Mouse (Mus musculus) brain, adult 2 months (tissue): Measurements from ENCODE around the gene Hnrnpul1.
"Not testable (repeated sequence)": the region's sequence is repeated elsewhere in the genome, so short reads cannot be mapped to it uniquely, and the experiment has no call there.

Experiments
- DNase-seq: peaks from one replicate; pipeline ENCODE4 v3.0.0; 2011; ENCODE audit warnings: low read depth, low spot score

The Hnrnpul1 gene

DNA sequence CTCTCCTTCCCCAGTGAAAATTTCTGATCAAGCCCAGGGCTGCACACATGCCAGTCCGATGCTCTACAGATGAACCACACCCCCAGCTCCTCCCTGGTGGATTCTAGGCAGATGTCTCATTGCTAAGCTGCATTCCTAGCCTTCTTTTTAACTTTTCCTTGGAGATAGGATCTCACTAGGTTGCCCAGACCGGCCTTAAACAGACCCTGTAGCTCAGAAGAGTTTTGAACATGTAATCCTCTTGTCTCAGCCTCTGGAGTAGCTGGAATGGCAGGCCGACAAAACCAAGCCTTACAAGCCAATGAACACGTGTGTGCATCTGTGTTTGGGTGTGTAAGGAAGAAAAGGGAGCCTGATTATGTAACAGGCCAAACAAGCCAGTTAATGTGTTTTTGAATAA is 26.2 kb upstream of the Hnrnpul1 start:
- DNase-seq: no peak

DNA sequence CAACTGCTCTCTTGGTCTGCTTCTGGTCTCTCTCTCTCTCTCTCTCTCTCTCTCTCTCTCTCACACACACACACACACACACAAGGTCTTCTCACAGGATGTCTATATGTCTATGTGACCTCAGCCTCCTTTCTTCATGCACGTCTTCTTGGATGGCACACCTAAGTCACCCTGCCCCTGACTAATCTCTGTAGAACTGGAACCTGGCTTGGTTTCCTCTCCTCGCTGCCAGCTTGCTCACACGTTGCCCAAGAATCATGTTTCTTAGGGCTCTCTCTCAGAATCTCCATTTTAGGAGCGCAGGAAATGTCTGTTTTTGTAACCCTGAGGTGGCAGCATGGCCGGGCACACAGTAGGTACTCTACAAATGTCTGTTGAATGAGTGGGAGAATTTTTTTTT is 25.5 kb upstream of the Hnrnpul1 start:
- no peak for DNase-seq

DNA sequence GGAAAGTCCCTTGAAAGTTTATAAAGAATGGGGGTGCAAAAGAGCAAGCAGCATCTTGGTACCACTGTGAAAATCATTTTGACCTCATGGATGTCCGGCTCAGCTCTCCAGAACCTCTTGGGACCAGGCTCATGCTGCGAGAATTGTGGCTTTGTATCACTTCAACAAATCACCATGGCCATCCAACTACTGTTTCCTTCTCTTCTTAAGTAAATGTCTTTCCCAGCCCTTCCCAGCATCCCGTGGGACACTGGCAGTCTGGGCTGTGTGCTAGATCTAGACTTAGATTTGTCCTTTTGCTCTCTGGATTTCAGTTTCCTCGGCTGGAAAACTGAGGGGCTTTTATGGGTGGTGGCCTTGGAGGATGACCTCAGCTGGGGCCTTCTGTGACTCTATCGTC is 13.7 kb upstream of the Hnrnpul1 start:
- no peak for DNase-seq

DNA sequence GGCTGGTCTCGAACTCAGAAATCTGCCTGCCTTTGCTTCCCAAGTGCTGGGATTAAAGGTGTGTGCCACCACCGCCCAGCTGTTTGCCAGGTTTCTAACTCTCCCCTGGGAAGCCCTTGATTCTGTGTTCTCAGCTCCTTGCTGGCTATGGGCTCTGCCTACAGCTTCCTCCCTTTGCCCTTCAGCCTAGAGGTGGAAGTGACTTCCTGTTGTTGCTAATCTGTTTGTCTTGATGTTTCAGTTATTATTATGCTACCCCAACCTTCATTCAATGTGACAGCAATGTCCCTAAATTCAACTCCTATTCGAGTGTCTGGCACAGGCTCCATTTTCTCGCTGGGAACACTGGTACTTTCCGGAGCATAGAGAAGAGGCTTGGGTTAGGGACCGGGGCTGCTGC is 11.6 kb upstream of the Hnrnpul1 start:
- no peak for DNase-seq

DNA sequence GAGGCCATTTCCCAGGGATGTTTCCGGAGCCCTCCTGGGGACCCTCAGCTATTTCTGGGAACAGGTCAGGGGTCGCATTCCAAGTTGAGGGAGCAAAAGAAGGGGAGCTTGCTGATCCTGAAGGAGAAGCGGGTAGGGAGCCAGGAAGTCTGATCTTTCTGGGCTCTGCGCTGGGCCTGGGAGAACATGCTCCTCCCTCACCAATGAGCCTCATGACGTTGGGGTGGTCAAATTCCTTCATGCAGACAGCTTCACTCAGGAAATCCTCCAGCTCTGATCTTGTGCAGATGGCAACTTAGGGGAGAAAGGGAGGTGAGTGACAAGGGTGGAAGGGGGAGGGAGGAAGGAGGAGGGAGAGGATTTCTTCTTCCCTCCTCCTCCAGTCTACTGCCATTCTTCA is 9.7 kb upstream of the Hnrnpul1 start:
- DNase-seq: no peak

DNA sequence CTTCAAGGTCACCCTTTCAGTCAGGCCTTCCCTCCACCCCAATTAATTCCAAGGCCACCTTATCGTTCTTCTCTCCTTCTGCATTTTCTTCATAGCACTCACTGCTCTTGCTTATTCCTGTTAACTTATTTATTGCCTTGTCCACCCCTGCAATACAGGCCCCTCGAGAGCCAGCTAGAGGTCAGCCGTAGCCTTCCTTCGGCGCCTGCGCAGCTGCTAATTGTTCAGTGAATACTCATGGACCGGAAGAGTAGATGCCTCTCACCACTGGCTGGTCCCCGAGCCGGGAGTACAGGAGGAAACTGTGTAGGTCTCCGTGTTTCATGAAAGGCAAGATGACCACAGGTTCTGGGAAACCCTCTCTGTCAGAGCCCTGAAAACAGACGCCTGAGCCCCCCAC is 9.1 kb upstream of the Hnrnpul1 start:
- no peak for DNase-seq

DNA sequence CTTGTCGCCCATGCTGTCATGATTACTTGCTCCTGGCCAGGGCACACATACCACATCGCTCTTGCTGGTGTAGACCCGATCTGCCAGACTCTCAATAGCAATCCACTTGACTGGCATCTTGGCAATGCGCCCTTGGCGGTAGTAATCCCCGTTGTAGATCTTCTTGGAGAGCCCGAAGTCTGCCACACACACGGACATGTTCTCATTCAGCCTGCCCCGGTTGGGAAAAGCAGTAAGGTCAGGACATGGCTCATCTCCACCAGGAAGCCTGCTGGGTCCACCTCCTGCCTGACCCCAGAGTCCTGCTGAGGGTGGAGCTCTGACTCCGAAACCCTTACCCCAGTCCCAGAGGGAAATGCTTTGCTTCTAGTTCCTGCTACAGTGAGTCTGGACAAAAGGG is 6.8 kb upstream of the Hnrnpul1 start:
- DNase-seq: no peak

DNA sequence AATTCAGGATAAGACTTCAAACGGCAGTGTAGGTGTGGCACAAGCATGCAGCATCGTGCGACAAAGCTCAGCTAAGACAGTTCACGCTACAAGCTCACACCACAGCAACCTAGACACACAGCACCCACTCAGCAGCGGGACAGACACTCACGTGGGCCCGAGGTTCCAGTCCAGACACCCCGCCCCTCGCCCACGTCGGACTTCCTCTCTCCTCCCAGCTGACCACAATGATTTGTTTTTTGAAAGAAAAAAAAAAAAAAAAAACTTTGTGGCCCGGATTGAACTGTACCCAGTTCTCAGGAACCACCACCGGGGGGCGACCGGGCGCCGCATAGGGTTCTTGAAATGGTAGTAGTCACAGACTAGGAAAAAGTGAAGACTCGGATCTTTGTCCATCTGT is 1.5 kb upstream of the Hnrnpul1 start:
- DNase-seq: peak; percentile 91

DNA sequence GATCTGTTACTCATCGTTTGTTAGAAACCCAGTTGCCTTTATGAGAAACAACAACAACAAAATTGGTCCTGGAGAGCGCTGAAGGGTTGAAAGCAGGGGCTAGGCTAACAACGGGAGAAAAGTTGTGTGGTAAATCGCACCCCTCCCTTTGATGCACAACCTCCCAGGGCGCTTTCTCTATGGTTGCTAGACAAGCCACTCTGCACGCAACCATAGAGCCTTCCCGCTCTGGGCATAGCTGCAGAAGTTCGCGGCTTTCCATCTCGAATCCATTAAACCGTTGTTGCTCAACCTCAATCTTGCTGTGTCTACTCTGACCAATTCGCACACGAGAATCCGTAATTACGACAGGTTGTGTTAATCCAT is 894 bp upstream of the Hnrnpul1 start:
- peak; percentile 87 for DNase-seq

DNA sequence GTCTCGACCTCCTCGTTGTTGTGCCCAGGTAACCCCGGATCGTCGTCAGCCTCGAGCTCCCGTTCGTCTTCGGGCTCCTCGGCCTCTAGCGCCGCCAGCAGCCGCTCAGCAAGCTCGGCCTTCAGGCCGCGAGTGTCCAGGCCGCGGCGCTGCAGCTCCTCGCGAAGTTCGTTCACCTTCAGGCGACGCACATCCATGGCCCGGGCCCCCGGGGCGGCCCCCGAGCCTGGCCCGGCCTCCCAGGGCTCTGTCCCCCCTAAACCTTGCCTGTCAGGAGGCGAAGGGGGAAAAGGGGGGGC is 169 bp downstream of the Hnrnpul1 start:
- no peak for DNase-seq

DNA sequence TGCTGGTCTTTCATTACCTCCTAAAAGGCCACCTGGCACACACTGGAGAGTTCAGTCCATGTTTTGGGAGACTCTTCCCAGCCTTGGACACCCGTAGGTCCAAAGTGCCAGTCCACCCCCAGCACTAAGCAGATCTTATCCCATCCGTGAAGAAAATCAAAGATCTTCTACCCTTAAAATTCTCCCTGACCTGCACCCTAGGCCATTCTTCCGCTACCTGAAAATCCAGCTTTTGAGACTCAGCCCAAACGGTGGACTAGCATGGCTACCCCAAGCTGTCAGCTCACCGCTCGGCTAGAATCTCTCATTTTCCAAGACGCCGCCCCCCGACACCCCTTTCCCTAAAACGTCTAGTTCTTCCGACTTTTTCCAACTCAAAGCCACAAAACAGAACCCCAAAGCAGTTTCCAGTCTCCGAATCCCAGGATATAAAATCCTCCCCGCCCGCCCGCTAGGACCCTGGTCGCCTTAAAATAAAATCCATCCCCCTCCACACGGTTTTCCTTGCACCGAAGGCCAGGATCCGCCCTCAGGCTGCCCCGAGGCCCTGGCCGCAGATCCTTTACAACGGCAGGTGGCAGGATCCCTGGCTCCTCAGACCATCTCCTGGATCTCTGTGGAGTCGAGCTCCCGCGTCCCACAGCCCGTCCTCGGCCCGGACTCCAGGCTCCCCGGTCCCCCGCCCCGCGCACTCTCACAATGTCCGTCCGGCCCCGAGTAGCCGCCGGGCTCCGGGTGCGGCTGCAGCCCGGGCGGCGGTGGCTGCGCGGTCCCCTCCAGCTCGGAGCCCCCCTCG is 716 bp downstream of the Hnrnpul1 start:
- no peak for DNase-seq

DNA sequence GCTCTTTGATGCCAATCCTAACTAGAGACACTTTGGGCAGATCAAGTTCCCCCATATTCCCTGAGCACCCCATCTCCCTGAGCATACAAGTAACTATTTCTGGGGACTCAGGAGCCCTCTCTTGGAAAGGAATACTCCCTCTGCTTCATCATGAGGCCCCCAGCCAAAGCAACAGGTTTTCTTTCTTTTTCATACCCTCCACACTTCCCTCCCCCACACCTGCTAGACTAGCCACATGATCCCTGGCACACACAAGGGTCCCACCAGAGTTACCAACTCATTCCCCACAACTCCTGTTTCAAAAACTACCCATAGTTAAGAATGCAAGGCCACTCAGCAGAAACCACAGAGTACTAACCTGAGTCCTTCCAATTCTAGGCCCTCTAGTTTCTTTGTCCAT is 1.5 kb downstream of the Hnrnpul1 start:
- DNase-seq: no peak

DNA sequence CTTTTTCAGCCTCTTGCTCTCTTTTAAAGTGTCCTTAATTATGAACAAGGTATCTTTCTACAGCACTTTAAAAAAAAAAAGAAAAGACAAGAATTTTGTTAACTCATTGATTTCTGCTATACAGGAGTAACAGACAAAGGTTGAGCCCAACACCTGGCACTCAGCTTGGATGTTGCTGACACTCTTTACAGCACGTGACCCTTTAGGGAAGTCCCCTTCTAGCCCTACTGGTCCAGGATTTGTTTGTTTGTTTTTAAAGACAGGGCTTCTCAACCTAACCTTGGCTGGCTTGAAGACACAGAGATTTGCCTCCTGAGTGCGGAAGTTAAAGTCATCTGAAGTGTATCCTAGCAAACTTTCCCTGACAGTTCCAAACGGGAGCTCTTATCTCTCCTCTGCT is 7.7 kb downstream of the Hnrnpul1 start:
- no peak for DNase-seq

DNA sequence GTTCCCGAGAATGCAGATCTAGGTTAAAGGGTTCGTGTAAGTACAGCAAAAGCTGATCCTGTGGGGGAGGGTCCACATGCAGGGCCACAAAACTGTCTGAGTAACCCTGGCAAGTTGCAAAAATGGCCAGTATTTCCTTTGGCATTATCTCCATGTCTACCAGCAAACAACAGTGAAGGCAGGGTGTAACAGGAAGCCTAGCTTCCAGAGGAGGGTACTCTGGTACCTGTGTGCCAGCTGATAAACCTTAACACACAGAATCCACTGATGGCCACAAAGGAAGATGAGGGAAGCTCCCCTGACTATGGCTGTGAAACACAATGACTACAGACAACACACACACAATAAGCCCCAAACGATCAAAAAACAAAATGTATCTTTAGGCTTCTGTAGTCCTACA is 16.3 kb downstream of the Hnrnpul1 start:
- DNase-seq: no peak

DNA sequence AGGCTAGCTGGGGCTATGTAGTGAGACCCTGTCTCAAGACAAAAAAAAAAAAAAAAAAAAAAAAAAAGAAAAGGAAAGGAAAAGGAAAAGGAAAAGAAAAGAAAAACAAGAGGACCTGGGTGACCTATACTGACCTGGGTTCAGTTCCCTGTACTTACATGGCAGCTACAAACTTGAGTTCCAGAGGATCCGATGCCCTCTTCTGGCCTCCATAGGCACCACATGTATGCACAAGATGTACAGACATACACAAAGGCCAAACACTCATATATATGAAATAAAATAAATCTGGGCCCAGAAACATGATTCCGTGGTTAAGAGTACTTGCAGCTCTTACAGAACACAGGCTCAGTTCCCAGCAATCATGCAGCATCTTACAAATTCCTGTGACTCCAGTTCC is 17.6 kb downstream of the Hnrnpul1 start:
- DNase-seq: no peak

DNA sequence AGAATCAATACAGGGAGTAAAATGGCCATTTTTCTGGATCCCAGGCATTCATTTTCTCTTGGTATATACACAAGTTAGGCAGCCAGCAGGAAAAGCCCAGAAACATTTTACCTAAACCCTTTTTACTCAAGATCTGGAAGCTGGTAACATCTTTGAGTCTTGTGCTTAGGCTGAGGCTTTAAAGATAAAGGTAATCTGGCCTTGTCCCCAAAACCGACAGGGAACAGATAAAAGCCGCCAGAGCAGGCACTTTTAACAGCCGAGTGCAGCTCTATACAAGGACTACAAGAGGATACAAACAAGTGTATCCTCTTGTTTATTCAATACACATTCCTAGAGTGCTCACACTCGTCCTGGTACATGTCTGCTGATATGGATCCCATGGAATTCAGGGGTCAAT is 19.6 kb downstream of the Hnrnpul1 start:
- no peak for DNase-seq

DNA sequence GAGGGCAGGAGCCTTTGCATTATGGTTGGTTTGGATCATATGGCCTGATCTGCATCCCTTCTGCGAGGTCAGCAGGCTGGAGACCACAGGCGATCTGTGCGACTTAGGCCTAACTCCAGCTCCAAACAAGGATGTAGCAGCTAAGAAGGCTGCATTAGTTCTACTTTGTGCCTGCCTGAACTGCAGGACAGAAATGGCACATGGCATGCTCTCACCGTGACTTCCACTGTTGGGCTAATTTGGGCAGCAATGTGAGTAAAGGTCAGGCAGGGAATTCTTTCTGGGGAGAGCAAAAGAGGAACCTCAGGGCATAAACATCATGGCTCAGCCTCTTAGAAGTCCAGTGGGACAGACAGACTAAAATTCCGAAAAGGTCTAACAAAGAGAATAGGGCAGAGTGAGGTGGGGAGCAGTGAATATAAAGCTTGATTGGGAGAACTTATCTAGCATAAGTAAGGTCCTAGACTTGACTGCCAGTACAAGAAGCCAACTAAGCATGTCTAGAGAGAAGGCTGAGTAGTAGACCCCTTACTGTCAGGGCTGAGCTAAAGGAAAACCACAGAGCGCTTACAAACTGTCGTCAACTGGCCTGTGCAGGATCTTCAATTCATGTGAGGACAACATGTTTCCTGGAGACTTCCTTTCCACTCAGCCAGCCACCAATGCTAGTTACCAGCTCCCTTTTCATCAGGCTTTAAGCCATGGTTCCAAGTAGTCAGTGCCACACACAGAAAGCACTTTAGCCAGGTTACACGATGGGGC is 23.1 kb downstream of the Hnrnpul1 start:
- no peak for DNase-seq

DNA sequence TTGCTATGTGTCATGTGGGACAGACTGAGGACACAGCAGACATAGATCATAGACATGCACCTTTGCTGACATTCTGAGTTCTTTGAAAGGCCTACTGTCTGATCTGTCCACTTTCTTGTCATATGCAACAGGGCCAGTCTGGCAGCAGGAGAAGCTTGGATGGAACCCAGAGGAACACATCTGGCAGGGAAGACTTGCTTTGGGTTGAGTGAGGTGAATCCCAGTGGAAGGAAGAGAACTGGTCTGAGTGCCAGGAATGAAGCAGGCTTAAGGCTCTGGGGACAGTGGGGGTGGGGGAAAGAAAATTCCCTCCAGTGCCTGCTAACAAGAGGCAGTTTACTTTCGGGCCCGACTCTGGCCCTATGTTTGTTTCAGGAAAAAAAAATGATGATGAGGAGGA is 24.7 kb downstream of the Hnrnpul1 start:
- DNase-seq: no peak

DNA sequence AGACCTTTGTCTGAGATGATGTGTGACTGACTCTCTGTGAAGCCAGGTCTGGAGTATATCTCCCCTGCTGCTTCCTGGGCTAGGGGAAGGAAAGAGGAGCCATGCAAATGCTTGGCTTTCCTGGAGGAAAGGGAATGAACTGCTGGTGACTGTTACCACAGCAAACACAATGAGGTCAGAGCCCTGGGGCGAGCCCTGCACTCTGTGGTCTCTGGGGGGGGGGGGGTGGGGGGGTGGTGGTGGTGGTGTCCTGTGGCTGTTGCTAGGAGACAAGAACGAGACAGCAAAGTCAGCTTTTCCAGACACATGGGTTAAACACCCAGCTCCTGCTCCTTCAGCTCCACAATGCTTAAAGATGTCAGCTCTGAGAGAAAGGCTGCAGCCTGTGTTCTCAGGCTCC is 25.2 kb downstream of the Hnrnpul1 start:
- no peak for DNase-seq

DNA sequence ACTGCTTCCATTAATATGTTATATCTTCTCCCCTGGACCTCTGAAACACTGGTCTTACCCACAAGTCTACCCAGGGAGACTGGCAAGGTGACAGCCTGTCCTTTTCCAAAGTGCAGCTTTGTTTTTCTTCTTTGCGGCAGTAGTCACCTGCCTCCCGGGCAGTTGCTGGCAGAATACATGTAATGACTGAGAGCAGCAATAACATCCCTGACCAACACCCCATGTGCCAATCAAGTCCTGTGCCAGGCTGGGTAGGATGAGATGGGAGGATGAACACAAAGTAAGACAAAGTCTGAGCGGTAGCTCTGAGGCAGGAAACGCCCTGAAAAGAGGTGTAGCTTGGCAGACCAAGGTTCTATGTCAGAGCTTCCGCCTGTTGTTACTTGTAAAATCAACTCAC is 26.8 kb downstream of the Hnrnpul1 start:
- DNase-seq: no peak

DNA sequence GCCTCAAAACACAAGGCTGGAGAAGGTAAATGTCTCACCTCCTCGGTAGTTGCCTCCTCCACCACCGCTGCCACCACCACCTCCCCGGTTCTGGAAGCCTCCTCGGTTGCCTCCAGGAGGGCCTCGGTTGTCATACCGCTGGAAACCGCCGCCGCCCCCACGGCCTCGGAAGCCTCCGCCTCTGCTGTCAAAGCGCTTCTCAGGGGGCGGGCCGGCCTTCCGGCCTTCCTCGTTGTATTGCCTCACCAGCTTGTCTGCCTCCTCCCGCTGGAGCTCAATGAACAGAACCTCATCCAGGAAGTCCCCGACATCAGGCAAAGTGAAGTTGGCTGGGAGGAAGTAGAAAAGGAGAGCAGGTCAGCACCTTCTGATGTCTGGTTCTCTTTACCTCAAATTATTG is 28.7 kb downstream of the Hnrnpul1 start:
- peak; percentile 31 for DNase-seq

DNA sequence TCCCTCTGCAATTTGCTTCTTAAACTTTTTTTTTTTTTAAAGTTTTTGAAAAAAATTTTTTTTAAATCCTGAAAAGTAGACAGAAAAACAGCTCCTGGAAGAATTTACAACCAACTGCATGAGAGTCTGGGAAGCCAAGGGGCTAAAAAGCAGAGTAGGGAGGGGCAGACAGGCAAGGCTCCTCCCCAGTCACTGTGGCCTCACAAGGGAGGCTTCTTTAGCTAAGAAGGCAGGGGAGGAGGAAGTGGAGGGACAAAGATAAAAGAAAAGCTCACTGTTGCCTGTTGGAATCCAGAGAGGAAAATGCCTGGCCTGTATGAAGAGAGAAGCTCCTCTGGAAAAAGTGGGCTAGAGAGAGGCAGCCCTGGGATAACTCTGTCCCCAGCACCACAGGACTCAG is 32.8 kb downstream of the Hnrnpul1 start:
- not testable (repeated sequence) for DNase-seq

DNA sequence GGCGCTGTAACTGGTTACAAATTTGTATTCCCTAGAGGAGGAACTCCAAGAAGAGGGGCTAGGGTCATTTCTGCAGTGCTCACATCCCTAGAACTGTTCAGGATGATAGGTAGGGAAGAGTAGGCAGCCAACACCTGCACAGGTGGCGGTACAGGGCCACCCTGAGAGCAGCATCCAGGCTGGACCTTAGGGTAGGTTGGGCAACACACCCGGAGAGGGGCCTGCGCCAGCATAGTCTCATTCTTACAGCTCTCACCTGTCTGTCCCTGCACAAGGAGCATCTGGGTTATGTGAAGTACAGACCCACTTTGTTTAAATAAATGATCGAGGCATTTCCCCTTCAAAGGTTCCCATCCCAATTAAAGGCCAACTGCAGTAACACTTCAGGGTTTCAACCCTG is 33.8 kb downstream of the Hnrnpul1 start:
- no peak for DNase-seq
